Mouse (Mus musculus) MEL (cell line): ENCODE measurements at regions not wholly inside any gene's neighbourhood (a gene's known extent, or its start where the extent isn't known, plus 50 kb on each side); places are given as distances from the start of the nearest gene placed in this dataset.

Experiments used
- DNase-seq: peaks from one replicate; pipeline ENCODE4 v3.0.0; 2011; ENCODE audit warnings: low read depth, low spot score
- H3K27ac ChIP-seq: 2 replicates; pipeline ENCODE4 v1.5.1; 2012; ENCODE audit warnings: low read depth, mild to moderate bottlenecking, control low read depth, low read length, moderate library complexity; ENCODE audit not compliant: control insufficient read depth
- H3K27me3 ChIP-seq, 2 experiments: fragments of 150-350 bp in 1 of 2; sonication (generic) in 1 of 2; 2 replicates each; pipeline ENCODE4 v1.6.1; 2012; ENCODE audit warnings: low read length in 2 of 2, mild to moderate bottlenecking in 2 of 2, improper control_type of control experiment in 1 of 2, moderate library complexity in 1 of 2; ENCODE audit not compliant: insufficient read depth in 2 of 2, control insufficient read depth in 1 of 2
- H3K36me3 ChIP-seq, 2 experiments: 2 replicates each; pipeline ENCODE4 v1.6.1; 2012 to 2014; ENCODE audit warnings: low read length in 2 of 2, improper control_type of control experiment in 1 of 2, inconsistent platforms in 1 of 2, mild to moderate bottlenecking in 1 of 2; ENCODE audit not compliant: insufficient read depth in 2 of 2, control insufficient read depth in 1 of 2
- H3K4me1 ChIP-seq, 2 experiments: fragments of 150-350 bp in 1 of 2; sonication (generic) in 1 of 2; 2 replicates each; pipeline ENCODE4 v1.6.1; 2012; ENCODE audit warnings: low read length in 2 of 2, improper control_type of control experiment in 1 of 2, mild to moderate bottlenecking in 1 of 2; ENCODE audit not compliant: insufficient read depth in 2 of 2, control insufficient read depth in 1 of 2
- H3K4me3 ChIP-seq, 2 experiments: fragments of 150-350 bp in 1 of 2; sonication (generic) in 1 of 2; 2 replicates each; pipeline ENCODE4 v1.5.1; 2012; ENCODE audit warnings: low read depth in 2 of 2, low read length in 2 of 2, mild to moderate bottlenecking in 2 of 2, moderate library complexity in 2 of 2, control low read depth in 1 of 2, improper control_type of control experiment in 1 of 2; ENCODE audit not compliant: control insufficient read depth in 1 of 2, insufficient read depth in 1 of 2
- H3K79me2 ChIP-seq: 2 replicates; pipeline ENCODE4 v1.6.1; 2012; ENCODE audit warnings: mild to moderate bottlenecking, low read length, moderate library complexity; ENCODE audit not compliant: control insufficient read depth, poor library complexity, insufficient read depth
- H3K9ac ChIP-seq: 2 replicates; pipeline ENCODE4 v1.6.1; 2012; ENCODE audit warnings: low read depth, mild to moderate bottlenecking, control low read depth, low read length, moderate library complexity; ENCODE audit not compliant: control insufficient read depth, poor library complexity, severe bottlenecking
- H3K9me3 ChIP-seq: fragments of 150-350 bp; sonication (generic); replicated peaks from 2 replicates; pipeline ENCODE4 v1.6.1; 2012; ENCODE audit warnings: mild to moderate bottlenecking, low read length, improper control_type of control experiment, moderate library complexity; ENCODE audit not compliant: insufficient read depth
- BHLHE40 ChIP-seq: IDR thresholded peaks from 2 replicates; pipeline ENCODE4 v1.6.1; 2012; ENCODE audit warnings: low read depth, mild to moderate bottlenecking, inconsistent platforms, low read length, improper control_type of control experiment, borderline replicate concordance
- CHD1 ChIP-seq: IDR thresholded peaks from 2 replicates; pipeline ENCODE4 v1.6.1; 2012; ENCODE audit warnings: low read depth, mild to moderate bottlenecking, inconsistent platforms, low read length, improper control_type of control experiment
- CTCF ChIP-seq, 3 experiments: IDR thresholded peaks in 2 of 3; conservative IDR thresholded peaks in 1 of 3; 2 replicates each; pipeline ENCODE4 v1.5.1; 2011 to 2012; ENCODE audit warnings: low read length in 3 of 3, low read depth in 2 of 3, mild to moderate bottlenecking in 2 of 3, improper control_type of control experiment in 1 of 3, inconsistent platforms in 1 of 3, mixed read lengths in 1 of 3, moderate library complexity in 1 of 3; ENCODE audit not compliant: control insufficient read depth in 1 of 3, insufficient read depth in 1 of 3, poor library complexity in 1 of 3, severe bottlenecking in 1 of 3
- EP300 ChIP-seq, 2 experiments: IDR thresholded peaks; 2 replicates each; pipeline ENCODE4 v1.6.1; 2011; ENCODE audit warnings: improper control_type of control experiment in 2 of 2, low read length in 2 of 2, low read depth in 1 of 2, mild to moderate bottlenecking in 1 of 2
- GABPA ChIP-seq: IDR thresholded peaks from 2 replicates; pipeline ENCODE4 v1.6.1; 2012; ENCODE audit warnings: low read depth, mild to moderate bottlenecking, inconsistent platforms, low read length, improper control_type of control experiment, moderate library complexity
- GATA1 ChIP-seq: IDR thresholded peaks from 2 replicates; pipeline ENCODE4 v1.6.1; 2011; ENCODE audit warnings: low read depth, low read length, improper control_type of control experiment
- HCFC1 ChIP-seq: IDR thresholded peaks from 2 replicates; pipeline ENCODE4 v1.6.1; 2012; ENCODE audit warnings: low read depth, mild to moderate bottlenecking, inconsistent platforms, low read length, improper control_type of control experiment, moderate library complexity
- JUND ChIP-seq: IDR thresholded peaks from 2 replicates; pipeline ENCODE4 v1.6.1; 2011; ENCODE audit warnings: low read depth, mild to moderate bottlenecking, improper control_type of control experiment, low read length
- KAT2A ChIP-seq: conservative IDR thresholded peaks from 2 replicates; pipeline ENCODE4 v1.6.1; 2012; ENCODE audit warnings: low read depth, low read length, improper control_type of control experiment, inconsistent platforms
- MAFK ChIP-seq: IDR thresholded peaks from 2 replicates; pipeline ENCODE4 v1.6.1; 2011; ENCODE audit warnings: low read depth, mild to moderate bottlenecking, low read length, improper control_type of control experiment, borderline replicate concordance
- MAZ ChIP-seq: IDR thresholded peaks from 2 replicates; pipeline ENCODE4 v1.6.1; 2012; ENCODE audit warnings: low read depth, mild to moderate bottlenecking, inconsistent platforms, low read length, improper control_type of control experiment
- MEF2A ChIP-seq: IDR thresholded peaks from 2 replicates; pipeline ENCODE4 v1.6.1; 2014; ENCODE audit warnings: low read depth, mild to moderate bottlenecking, inconsistent platforms, low read length, improper control_type of control experiment; ENCODE audit not compliant: poor library complexity, insufficient replicate concordance, severe bottlenecking; ENCODE audit errors: extremely low read depth
- MXI1 ChIP-seq: IDR thresholded peaks from 2 replicates; pipeline ENCODE4 v1.6.1; 2011; ENCODE audit warnings: mild to moderate bottlenecking, low read depth, low read length, improper control_type of control experiment
- POLR2A ChIP-seq, 2 experiments: IDR thresholded peaks; 2 replicates each; pipeline ENCODE4 v1.6.1; 2011 to 2012; ENCODE audit warnings: low read length in 2 of 2, mild to moderate bottlenecking in 2 of 2, control low read depth in 1 of 2, improper control_type of control experiment in 1 of 2, low read depth in 1 of 2, moderate library complexity in 1 of 2; ENCODE audit not compliant: control insufficient read depth in 1 of 2, insufficient read depth in 1 of 2, poor library complexity in 1 of 2
- POLR2AphosphoS2 ChIP-seq: IDR thresholded peaks from 2 replicates; pipeline ENCODE4 v1.6.1; 2011; ENCODE audit warnings: low read length, improper control_type of control experiment
- POLR2AphosphoS5 ChIP-seq: IDR thresholded peaks from 2 replicates; pipeline ENCODE4 v1.6.1; 2012; ENCODE audit warnings: low read depth, borderline replicate concordance, mild to moderate bottlenecking, inconsistent platforms, low read length, moderate library complexity, mixed read lengths
- RCOR1 ChIP-seq: IDR thresholded peaks from 2 replicates; pipeline ENCODE4 v1.6.1; 2012; ENCODE audit warnings: low read depth, mild to moderate bottlenecking, inconsistent platforms, low read length, improper control_type of control experiment
- SMC3 ChIP-seq: IDR thresholded peaks from 2 replicates; pipeline ENCODE4 v1.6.1; 2011; ENCODE audit warnings: low read depth, low read length, improper control_type of control experiment
- TAL1 ChIP-seq: IDR thresholded peaks from 2 replicates; pipeline ENCODE4 v1.6.1; 2012; ENCODE audit warnings: mild to moderate bottlenecking, inconsistent platforms, low read length, moderate library complexity, mixed read lengths
- TBP ChIP-seq: IDR thresholded peaks from 2 replicates; pipeline ENCODE4 v1.8.0; 2011; ENCODE audit warnings: low read depth, low read length, improper control_type of control experiment
- UBTF ChIP-seq: IDR thresholded peaks from 2 replicates; pipeline ENCODE4 v1.6.1; 2012; ENCODE audit warnings: low read depth, mild to moderate bottlenecking, inconsistent platforms, low read length, improper control_type of control experiment, moderate library complexity, borderline replicate concordance; ENCODE audit not compliant: insufficient read depth
- USF2 ChIP-seq, 2 experiments: IDR thresholded peaks; 2 replicates each; pipeline ENCODE4 v1.6.1; 2011 to 2012; ENCODE audit warnings: improper control_type of control experiment in 2 of 2, low read length in 2 of 2, borderline replicate concordance in 1 of 2, inconsistent platforms in 1 of 2, low read depth in 1 of 2, mild to moderate bottlenecking in 1 of 2; ENCODE audit not compliant: insufficient read depth in 1 of 2

DNA sequence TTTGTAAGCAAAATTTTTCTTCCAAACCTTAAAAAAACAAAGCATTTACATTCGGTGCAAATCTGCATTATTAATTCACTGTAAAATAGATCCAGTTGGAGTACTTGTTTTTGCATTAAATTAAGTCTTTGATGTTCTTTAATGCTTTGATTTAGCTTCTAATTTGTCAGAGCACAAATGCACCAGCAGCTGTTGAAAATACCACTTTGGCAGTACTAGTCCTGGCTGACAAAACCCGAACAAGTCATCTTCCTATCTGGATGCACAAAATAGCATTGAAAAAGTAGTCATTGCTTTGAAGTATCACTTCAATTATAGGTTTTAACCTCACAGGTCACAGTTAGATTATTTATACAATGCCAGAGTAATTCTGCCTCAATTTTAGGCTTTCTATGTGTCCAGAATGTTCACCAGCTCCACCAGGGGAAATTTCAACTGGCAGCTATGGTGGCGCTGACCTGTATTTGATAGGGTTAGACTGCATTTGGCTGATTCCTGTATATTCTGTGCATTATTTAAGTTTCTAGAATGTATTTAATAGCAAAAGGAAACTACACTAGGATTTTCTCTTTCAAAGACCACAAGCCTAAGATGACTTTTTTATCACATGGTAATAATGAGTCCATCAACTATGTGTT, 163.3 kb upstream of the Zic1 start:
- no peaks in the 10 kb centered on the region for H3K27me3 ChIP-seq
- H3K9ac ChIP-seq = no peak overlapping the region
- no peak overlapping the region for H3K27ac ChIP-seq
- no peaks in the 10 kb centered on the region for H3K9me3 ChIP-seq
- no peak overlapping the region for H3K4me3 ChIP-seq
- no peak for TF ChIP-seq TBP
- TF ChIP-seq MAZ = no peak
- no peak for TF ChIP-seq MXI1
- no peak for TF ChIP-seq GABPA
- no peak for TF ChIP-seq HCFC1
- no peak for TF ChIP-seq POLR2AphosphoS2
- no peak for DNase-seq
- H3K79me2 ChIP-seq = no peaks in the 10 kb centered on the region
- H3K4me1 ChIP-seq = no peaks in the 10 kb centered on the region
- H3K36me3 ChIP-seq = no peaks in the 10 kb centered on the region

DNA sequence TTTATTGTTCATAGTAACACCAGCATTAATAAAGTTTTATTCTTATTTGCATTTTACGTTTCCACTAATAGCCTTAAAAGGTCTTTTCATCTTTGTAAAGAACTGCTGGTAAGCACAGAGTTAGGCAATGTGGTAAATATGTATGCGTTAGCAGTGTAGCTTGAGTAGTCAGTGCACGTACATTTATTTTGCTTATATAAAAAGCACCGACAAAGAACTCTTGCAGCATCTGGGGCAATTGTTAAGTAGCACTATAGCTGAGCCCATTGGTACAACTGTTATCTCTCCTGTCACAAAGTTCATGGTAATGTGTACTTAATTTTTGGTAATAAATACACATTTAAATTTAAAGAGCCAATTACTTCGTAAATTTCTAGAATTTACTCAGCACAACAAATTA, 162.8 kb upstream of the Zic1 start:
- Histone ChIP-seq H3K27ac (no peak overlapping the region), H3K79me2 (no peaks in the 10 kb centered on the region), H3K9ac (no peak overlapping the region), H3K9me3 (no peaks in the 10 kb centered on the region), H3K27me3 (no peaks in the 10 kb centered on the region), H3K4me1 (no peaks in the 10 kb centered on the region), H3K4me3 (no peak overlapping the region), H3K36me3 (no peaks in the 10 kb centered on the region)
- TF ChIP-seq RCOR1 (no peak), CTCF (IDR thresholded peaks at IDR 0.05 in 2 of 3, conservative IDR thresholded peaks at IDR 0.05 in 1 of 3; ENCODE audit: control insufficient read depth in 1 of 3, insufficient read depth in 1 of 3, low read depth in 2 of 3, low read length in 3 of 3, poor library complexity in 1 of 3, severe bottlenecking in 1 of 3) (no peak), MEF2A (no peak), POLR2AphosphoS5 (no peak), MAFK (no peak), HCFC1 (no peak), POLR2A (IDR thresholded peaks at IDR 0.05; ENCODE audit: control insufficient read depth in 1 of 2, insufficient read depth in 1 of 2, low read depth in 1 of 2, low read length in 2 of 2, poor library complexity in 1 of 2) (no peak), CHD1 (no peak), UBTF (no peak), EP300 (IDR thresholded peaks at IDR 0.05; ENCODE audit: low read depth in 1 of 2, low read length in 2 of 2) (no peak), GATA1 (no peak), TAL1 (no peak), BHLHE40 (no peak), JUND (no peak), SMC3 (no peak), KAT2A (no peak), USF2 (IDR thresholded peaks at IDR 0.05; ENCODE audit: borderline replicate concordance in 1 of 2, insufficient read depth in 1 of 2, low read depth in 1 of 2, low read length in 2 of 2) (no peak)
- DNase-seq = no peak
